Mouse (Mus musculus): ENCODE data around the gene Abca9. TPM values are rescaled to one million over a fixed set of nuclear protein-coding genes. Genes with fewer than 3 reads are reported as not detected.

Gene Abca9
- polyA plus RNA-seq, 1 experiment from 2014 or later: 5.2 TPM

GRCm38 (mm10) chr11:110157059-110157458 lies 10.9 kb downstream of the Abca9 start:
- Histone ChIP-seq H3K27ac (no peak overlapping the region), H3K36me3 (replicated peaks; ENCODE audit: control insufficient read depth, insufficient read depth) (no peaks in the 10 kb centered on the region), H3K9me3 (ENCODE audit: control insufficient read depth, low read length) (no peaks in the 10 kb centered on the region), H3K27me3 (ENCODE audit: control insufficient read depth, insufficient read depth, low read length) (no peaks in the 10 kb centered on the region), H3K4me1 (replicated peaks; ENCODE audit: control insufficient read depth, insufficient read depth, low read length) (no peaks in the 10 kb centered on the region), H3K4me2 (replicated peaks) (no peak overlapping the region), H3K9ac (no peak overlapping the region), H3K4me3 (replicated peaks; ENCODE audit: low read length) (no peak overlapping the region)
- 84% methylated on average over 6 of the region's 6 CpGs for WGBS
- DNase-seq (ENCODE audit: low spot score): no peak
- no peak for ATAC-seq (ENCODE audit: low FRiP score)

- no peaks in the 10 kb centered on the region for H3K36me3 ChIP-seq (replicated peaks; ENCODE audit: control insufficient read depth, insufficient read depth)
- H3K27ac ChIP-seq: no peak overlapping the region
- no peak overlapping the region for H3K4me3 ChIP-seq (replicated peaks; ENCODE audit: low read length)
- no peaks in the 10 kb centered on the region for H3K4me1 ChIP-seq (replicated peaks; ENCODE audit: control insufficient read depth, insufficient read depth, low read length)
- no peak overlapping the region for H3K4me2 ChIP-seq (replicated peaks)
- no peak overlapping the region for H3K9ac ChIP-seq
- 95% methylated on average over 11 of the region's 11 CpGs for WGBS
- H3K9me3 ChIP-seq (ENCODE audit: control insufficient read depth, low read length): no peaks in the 10 kb centered on the region
- DNase-seq (ENCODE audit: low spot score) (no peak), ATAC-seq (ENCODE audit: low FRiP score) (no peak)
- no peaks in the 10 kb centered on the region for H3K27me3 ChIP-seq (ENCODE audit: control insufficient read depth, insufficient read depth, low read length)
Measured at GRCm38 (mm10) chr11:110155985-110156384, 12.0 kb downstream of the Abca9 start.

DNA sequence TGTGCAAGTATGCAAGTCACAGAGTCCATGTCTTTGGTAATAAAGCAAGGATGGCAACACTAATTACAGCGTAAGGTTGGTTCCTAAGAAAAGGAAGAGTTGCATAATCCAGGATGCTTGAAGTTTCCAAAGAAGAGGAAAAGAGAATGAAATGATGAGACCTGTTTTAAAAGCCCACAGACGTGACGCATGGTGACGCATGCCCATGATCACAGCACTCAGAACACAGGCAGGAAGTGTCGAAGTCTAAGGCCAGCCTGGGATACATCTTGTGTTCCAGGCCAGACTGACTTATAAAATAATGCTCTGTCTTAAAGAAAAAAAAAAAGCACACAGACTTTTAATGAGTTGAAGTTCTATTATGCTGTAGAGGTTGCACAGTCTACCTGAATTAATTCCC lies 20.4 kb downstream of the Abca9 start:
- Histone ChIP-seq H3K27me3 (ENCODE audit: control insufficient read depth, insufficient read depth, low read length) (no peaks in the 10 kb centered on the region), H3K9me3 (ENCODE audit: control insufficient read depth, low read length) (no peaks in the 10 kb centered on the region), H3K36me3 (replicated peaks; ENCODE audit: control insufficient read depth, insufficient read depth) (no peaks in the 10 kb centered on the region), H3K4me3 (replicated peaks; ENCODE audit: low read length) (no peak overlapping the region), H3K9ac (no peak overlapping the region), H3K4me1 (replicated peaks; ENCODE audit: control insufficient read depth, insufficient read depth, low read length) (no peaks in the 10 kb centered on the region), H3K27ac (no peak overlapping the region), H3K4me2 (replicated peaks) (no peak overlapping the region)
- no peak for DNase-seq (ENCODE audit: low spot score)
- no peak for ATAC-seq (ENCODE audit: low FRiP score)
- 89% methylated on average over 5 of the region's 5 CpGs for WGBS

- H3K27ac ChIP-seq: no peak overlapping the region
- no peak overlapping the region for H3K4me3 ChIP-seq (replicated peaks; ENCODE audit: low read length)
- ATAC-seq (ENCODE audit: low FRiP score): no peak
- H3K4me2 ChIP-seq (replicated peaks): no peak overlapping the region
- H3K27me3 ChIP-seq (ENCODE audit: control insufficient read depth, insufficient read depth, low read length): no peaks in the 10 kb centered on the region
- H3K9me3 ChIP-seq (ENCODE audit: control insufficient read depth, low read length): no peaks in the 10 kb centered on the region
- DNase-seq (ENCODE audit: low spot score): no peak
- WGBS: 83% methylated on average over 11 of the region's 11 CpGs
- no peak overlapping the region for H3K9ac ChIP-seq
- H3K4me1 ChIP-seq (replicated peaks; ENCODE audit: control insufficient read depth, insufficient read depth, low read length): no peaks in the 10 kb centered on the region
- no peaks in the 10 kb centered on the region for H3K36me3 ChIP-seq (replicated peaks; ENCODE audit: control insufficient read depth, insufficient read depth)
Measured at GRCm38 (mm10) chr11:110145421-110145820, 22.6 kb downstream of the Abca9 start.

DNA sequence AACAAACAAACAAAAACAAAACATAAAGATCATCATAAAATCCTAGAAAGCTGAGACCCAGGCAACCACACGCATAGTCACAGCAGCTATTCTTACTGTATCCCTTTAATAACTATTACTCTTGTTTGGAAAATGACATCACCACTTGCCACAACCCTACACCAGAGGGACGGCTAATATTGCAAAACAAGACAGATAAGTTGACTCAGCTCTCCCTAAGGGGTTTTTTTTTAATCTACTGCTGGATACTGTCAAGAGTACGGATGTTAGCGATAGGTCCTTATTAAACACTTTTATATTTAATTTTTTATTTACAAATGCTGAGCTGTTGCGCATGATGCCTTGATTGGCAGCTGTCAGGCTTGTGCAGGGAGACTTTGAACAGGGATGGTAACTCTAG lies 37.2 kb downstream of the Abca9 start:
- 90% methylated on average over 5 of the region's 5 CpGs for WGBS
- Histone ChIP-seq H3K4me2 (replicated peaks) (no peak overlapping the region), H3K36me3 (replicated peaks; ENCODE audit: control insufficient read depth, insufficient read depth) (no peaks in the 10 kb centered on the region), H3K4me1 (replicated peaks; ENCODE audit: control insufficient read depth, insufficient read depth, low read length) (no peaks in the 10 kb centered on the region), H3K9me3 (ENCODE audit: control insufficient read depth, low read length) (no peaks in the 10 kb centered on the region), H3K4me3 (replicated peaks; ENCODE audit: low read length) (no peak overlapping the region), H3K27me3 (ENCODE audit: control insufficient read depth, insufficient read depth, low read length) (no peaks in the 10 kb centered on the region), H3K9ac (no peak overlapping the region), H3K27ac (no peak overlapping the region)
- no peak for ATAC-seq (ENCODE audit: low FRiP score)
- DNase-seq (ENCODE audit: low spot score): no peak

DNA sequence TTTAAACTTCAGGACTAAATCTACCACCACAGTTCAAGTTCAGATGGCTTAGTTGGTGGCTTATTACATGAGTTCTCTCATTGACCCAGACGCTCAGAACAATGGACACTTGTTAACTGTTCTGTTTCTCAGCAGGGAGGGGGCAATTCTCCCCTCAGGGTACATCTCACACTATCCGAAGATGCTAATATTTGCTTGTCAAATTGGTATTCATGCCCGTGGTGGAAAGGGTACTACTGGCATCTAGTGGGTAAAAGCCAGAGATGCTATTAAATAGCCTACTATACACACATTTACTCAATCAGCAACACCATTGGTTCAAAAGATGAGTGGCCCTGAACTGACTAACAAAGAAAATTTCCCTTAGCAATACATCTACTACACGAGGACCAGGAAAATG lies 56.9 kb downstream of the Abca9 start:
- 50% methylated on average over 4 of the region's 4 CpGs for WGBS
- ATAC-seq (ENCODE audit: low FRiP score) (no peak), DNase-seq (ENCODE audit: low spot score) (peak; percentile 36)
- Histone ChIP-seq H3K27ac (no peak overlapping the region), H3K4me2 (replicated peaks) (no peak overlapping the region), H3K9me3 (ENCODE audit: control insufficient read depth, low read length) (no peaks in the 10 kb centered on the region), H3K4me1 (replicated peaks; ENCODE audit: control insufficient read depth, insufficient read depth, low read length) (no peaks in the 10 kb centered on the region), H3K9ac (no peak overlapping the region), H3K27me3 (ENCODE audit: control insufficient read depth, insufficient read depth, low read length) (no peaks in the 10 kb centered on the region), H3K36me3 (replicated peaks; ENCODE audit: control insufficient read depth, insufficient read depth) (no peaks in the 10 kb centered on the region), H3K4me3 (replicated peaks; ENCODE audit: low read length) (no peak overlapping the region)

- ATAC-seq (ENCODE audit: low FRiP score) (no peak), DNase-seq (ENCODE audit: low spot score) (no peak)
- Histone ChIP-seq H3K27me3 (ENCODE audit: control insufficient read depth, insufficient read depth, low read length) (no peaks in the 10 kb centered on the region), H3K4me3 (replicated peaks; ENCODE audit: low read length) (no peak overlapping the region), H3K36me3 (replicated peaks; ENCODE audit: control insufficient read depth, insufficient read depth) (no peaks in the 10 kb centered on the region), H3K9me3 (ENCODE audit: control insufficient read depth, low read length) (no peaks in the 10 kb centered on the region), H3K27ac (no peak overlapping the region), H3K4me2 (replicated peaks) (no peak overlapping the region), H3K9ac (no peak overlapping the region), H3K4me1 (replicated peaks; ENCODE audit: control insufficient read depth, insufficient read depth, low read length) (no peaks in the 10 kb centered on the region)
- WGBS: 91% methylated on average over 7 of the region's 7 CpGs
Measured at GRCm38 (mm10) chr11:110101437-110101836, 66.6 kb downstream of the Abca9 start.

- H3K27ac ChIP-seq: no peak overlapping the region
- no peak overlapping the region for H3K4me2 ChIP-seq (replicated peaks)
- WGBS: 82% methylated on average over 4 of the region's 4 CpGs
- H3K9ac ChIP-seq: no peak overlapping the region
- H3K9me3 ChIP-seq (ENCODE audit: control insufficient read depth, low read length): no peaks in the 10 kb centered on the region
- no peaks in the 10 kb centered on the region for H3K36me3 ChIP-seq (replicated peaks; ENCODE audit: control insufficient read depth, insufficient read depth)
- no peak overlapping the region for H3K4me3 ChIP-seq (replicated peaks; ENCODE audit: low read length)
- ATAC-seq (ENCODE audit: low FRiP score) (no peak), DNase-seq (ENCODE audit: low spot score) (no peak)
- no peaks in the 10 kb centered on the region for H3K4me1 ChIP-seq (replicated peaks; ENCODE audit: control insufficient read depth, insufficient read depth, low read length)
- no peaks in the 10 kb centered on the region for H3K27me3 ChIP-seq (ENCODE audit: control insufficient read depth, insufficient read depth, low read length)
Measured at GRCm38 (mm10) chr11:110098901-110099300, 69.1 kb downstream of the Abca9 start.

DNA sequence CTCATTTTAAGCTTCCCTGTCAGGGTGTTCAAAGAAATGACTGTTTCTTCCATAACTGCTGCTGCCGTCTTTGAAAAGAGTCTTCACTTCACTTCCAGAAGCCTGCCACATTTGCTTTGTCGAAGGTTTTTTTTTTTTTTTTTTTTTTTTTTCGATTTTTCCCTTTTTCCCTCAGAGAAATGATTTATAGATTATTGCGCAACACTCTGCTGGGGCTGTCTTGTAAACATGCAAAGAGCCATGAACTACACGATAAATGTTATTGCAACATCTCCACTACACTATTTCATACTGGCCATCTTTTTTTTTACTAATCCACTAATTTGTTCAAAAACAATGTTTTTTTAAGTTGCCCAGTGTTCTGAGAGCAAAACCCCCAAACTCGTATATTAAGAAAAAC lies 70.5 kb downstream of the Abca9 start:
- Histone ChIP-seq H3K4me3 (replicated peaks; ENCODE audit: low read length) (no peak overlapping the region), H3K9ac (no peak overlapping the region), H3K4me1 (replicated peaks; ENCODE audit: control insufficient read depth, insufficient read depth, low read length) (no peaks in the 10 kb centered on the region), H3K36me3 (replicated peaks; ENCODE audit: control insufficient read depth, insufficient read depth) (no peaks in the 10 kb centered on the region), H3K4me2 (replicated peaks) (no peak overlapping the region), H3K27me3 (ENCODE audit: control insufficient read depth, insufficient read depth, low read length) (no peaks in the 10 kb centered on the region), H3K9me3 (ENCODE audit: control insufficient read depth, low read length) (no peaks in the 10 kb centered on the region), H3K27ac (no peak overlapping the region)
- WGBS: 77% methylated on average over 6 of the region's 6 CpGs
- no peak for ATAC-seq (ENCODE audit: low FRiP score)
- DNase-seq (ENCODE audit: low spot score): no peak

DNA sequence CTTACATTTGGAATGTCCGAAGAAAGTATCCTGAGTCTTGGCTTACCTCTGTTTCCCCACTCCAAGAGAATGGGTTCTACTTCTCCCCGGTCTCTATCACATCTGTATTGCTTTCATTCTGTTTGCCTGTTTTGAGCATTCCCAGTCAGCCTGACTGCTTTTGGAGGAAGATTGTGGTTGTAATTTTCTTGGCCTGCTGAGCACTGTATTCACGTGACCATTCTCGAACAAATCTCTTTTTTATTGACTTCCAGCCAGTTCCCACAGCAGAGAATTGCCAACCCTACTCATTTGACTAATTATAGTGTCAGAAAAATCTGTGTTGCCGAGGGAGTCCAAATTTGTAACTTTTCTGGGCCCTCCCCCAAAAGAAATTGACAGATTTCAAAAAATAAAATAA lies 72.1 kb downstream of the Abca9 start, which contains the start of gene Abca8a:
Gene Abca8a (minus strand): TSS at position 121 of the 400 bp plus-strand sequence.
- Histone ChIP-seq H3K9me3 (ENCODE audit: control insufficient read depth, low read length) (no peaks in the 10 kb centered on the region), H3K27ac (no peak within 1 kb of the TSS), H3K4me1 (replicated peaks; ENCODE audit: control insufficient read depth, insufficient read depth, low read length) (no peaks in the 10 kb centered on the region), H3K9ac (no peak within 1 kb of the TSS), H3K4me3 (replicated peaks; ENCODE audit: low read length) (no peak within 1 kb of the TSS), H3K27me3 (ENCODE audit: control insufficient read depth, insufficient read depth, low read length) (no peaks in the 10 kb centered on the region), H3K4me2 (replicated peaks) (no peak within 1 kb of the TSS), H3K36me3 (replicated peaks; ENCODE audit: control insufficient read depth, insufficient read depth) (no peaks in the 10 kb centered on the region)
- ATAC-seq (ENCODE audit: low FRiP score): no peak
- DNase-seq (ENCODE audit: low spot score): no peak
- 66% methylated on average over 5 of the region's 5 CpGs for WGBS
